Comparison of ENCODE assay signal across 8 mouse cellular contexts in genomic region chr17:30188031-30188981, GRCm38 (mm10).
DNase-seq lines count a peak whose midpoint lies in the region; ATAC-seq and TF ChIP-seq lines count a peak whose summit lies in the region.

No protein-coding gene starts in this region.

- H3K4me1 ChIP-seq in forebrain, embryonic 10.5 days = peaks cover 54% of the 10 kb centered on the region
- peaks cover 26% of the 10 kb centered on the region for H3K4me1 ChIP-seq in hindbrain, postnatal 0 days (ENCODE audit: insufficient read depth, low read length)
- peaks cover 13% of the 10 kb centered on the region for H3K4me1 ChIP-seq in stomach, embryonic 14.5 days (ENCODE audit: control insufficient read depth, insufficient read depth, low read length)

- WGBS in forebrain, embryonic 10.5 days = 34% methylated on average over 20 of the region's 20 CpGs
- WGBS in hindbrain, postnatal 0 days = 13% methylated on average over 20 of the region's 20 CpGs
- WGBS in stomach, embryonic 14.5 days = 38% methylated on average over 20 of the region's 20 CpGs

- peak overlapping the region; percentile 25; the same call in 1 of the 2 replicates for H3K4me2 ChIP-seq in hindbrain, postnatal 0 days (ENCODE audit: low read depth, low read length)
- H3K4me2 ChIP-seq in stomach, embryonic 14.5 days (replicated peaks; ENCODE audit: low read depth, low read length) = no peak overlapping the region

- peak overlapping the region; percentile 15; the same call in 1 of the 2 replicates for H3K4me3 ChIP-seq in forebrain, embryonic 10.5 days
- H3K4me3 ChIP-seq in hindbrain, postnatal 0 days (ENCODE audit: low read length) = no peak overlapping the region
- H3K4me3 ChIP-seq in stomach, embryonic 14.5 days (ENCODE audit: low read depth, low read length) = no peak overlapping the region

- peaks cover 9% of the 10 kb centered on the region; the same call in 1 of the 2 replicates for H3K27me3 ChIP-seq in forebrain, embryonic 10.5 days (ENCODE audit: poor library complexity, severe bottlenecking)
- H3K27me3 ChIP-seq in hindbrain, postnatal 0 days (ENCODE audit: insufficient read depth, low read length) = no peaks in the 10 kb centered on the region
- no peaks in the 10 kb centered on the region for H3K27me3 ChIP-seq in stomach, embryonic 14.5 days (ENCODE audit: control insufficient read depth, insufficient read depth, low read length)

- no peak for TF ChIP-seq CTCF in hindbrain, postnatal 0 days (IDR thresholded peaks at IDR 0.05; ENCODE audit: low read depth)

- H3K36me3 ChIP-seq in forebrain, embryonic 10.5 days (replicated peaks) = peaks cover 22% of the 10 kb centered on the region
- no peaks in the 10 kb centered on the region for H3K36me3 ChIP-seq in hindbrain, postnatal 0 days (ENCODE audit: insufficient read depth, low read length)
- peaks cover 5% of the 10 kb centered on the region; the same call in 1 of the 2 replicates for H3K36me3 ChIP-seq in stomach, embryonic 14.5 days (ENCODE audit: control insufficient read depth, insufficient read depth, low read length)

- no peak overlapping the region for H3K9ac ChIP-seq in hindbrain, postnatal 0 days (replicated peaks; ENCODE audit: low read length)
- H3K9ac ChIP-seq in stomach, embryonic 14.5 days (replicated peaks; ENCODE audit: low read depth, low read length) = no peak overlapping the region

- H3K27ac ChIP-seq in forebrain, embryonic 10.5 days = peak overlapping the region; percentile 67
- peak overlapping the region; percentile 68 for H3K27ac ChIP-seq in hindbrain, postnatal 0 days
- peak overlapping the region; percentile 39; the same call in 1 of the 2 replicates for H3K27ac ChIP-seq in stomach, embryonic 14.5 days (ENCODE audit: low read length)

- DNase-seq in heart, adult 11 months = peak; percentile 91
- DNase-seq in heart, adult 8-10 months (ENCODE audit: low spot score) = no peak
- peak; percentile 84 for DNase-seq in Muller cell, postnatal 12 days (ENCODE audit: inconsistent ontology term)
- DNase-seq in forebrain, embryonic 10.5 days (ENCODE audit: extremely low spot score, low spot score) = peak; percentile 48
- DNase-seq in hindbrain, postnatal 0 days (ENCODE audit: low spot score) = peak; percentile 68
- DNase-seq in spleen, adult 12 weeks (ENCODE audit: low spot score) = no peak
- DNase-seq in thymus, postnatal 36 days = no peak

- no peaks in the 10 kb centered on the region for H3K9me3 ChIP-seq in forebrain, embryonic 10.5 days
- no peaks in the 10 kb centered on the region for H3K9me3 ChIP-seq in hindbrain, postnatal 0 days (ENCODE audit: low read length)
- H3K9me3 ChIP-seq in stomach, embryonic 14.5 days (ENCODE audit: control insufficient read depth, low read depth, low read length) = no peaks in the 10 kb centered on the region

- ATAC-seq in hindbrain, postnatal 0 days = peak; percentile 59
- ATAC-seq in stomach, embryonic 14.5 days (ENCODE audit: insufficient number of reproducible peaks, insufficient read depth, low FRiP score, low read depth) = no peak

Comparison
In these comparisons a context has a peak if more than half of its experiments do, and no peak if none do; other contexts are left out.
1. DNase-seq: peak in heart, adult 11 months (single experiment), Muller cell, postnatal 12 days (single experiment), forebrain, embryonic 10.5 days (single experiment) and hindbrain, postnatal 0 days (single experiment); none in heart, adult 8-10 months (single experiment), spleen, adult 12 weeks (single experiment) and thymus, postnatal 36 days (0 of 2).
2. Peak in every context shown above with its lines, with median percentiles within 50 percentile points of each other: H3K27ac ChIP-seq.